ENCODE assay signal across 20 mouse cellular contexts in the genomic region with DNA sequence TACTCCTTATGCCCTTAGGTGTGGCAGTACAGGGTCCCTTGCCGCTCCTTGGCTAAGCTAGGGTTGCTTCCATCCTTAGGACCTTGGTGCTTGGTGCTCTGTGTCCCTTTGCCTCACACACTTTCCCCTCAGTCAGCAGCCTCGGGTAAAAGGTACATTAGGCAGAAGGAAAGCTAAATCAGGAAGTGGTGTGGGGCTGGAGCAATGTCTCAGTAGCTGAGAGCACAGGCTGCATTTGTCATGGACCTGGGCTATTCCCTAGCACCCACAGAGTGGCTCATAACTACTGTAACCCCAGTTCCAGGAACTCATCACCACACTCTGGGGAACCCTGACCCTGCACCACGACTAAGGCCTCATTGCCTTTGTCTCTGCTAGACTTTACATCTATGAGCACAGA. TPM values are rescaled to one million over a fixed set of nuclear protein-coding genes. Genes with fewer than 3 reads are reported as not detected.
A peak's percentile ranks its signal among the peaks of the same experiment; 100 is the strongest.
DNase-seq lines count a peak whose midpoint lies in the region; ATAC-seq and TF ChIP-seq lines count a peak whose summit lies in the region.
"Had no signal": no experiment of that assay in that cellular context is flagged by ENCODE, and none has a peak within 500 bp of the region (broad histone marks: within the 10 kb centered on the region; RNA-seq: fewer than 3 reads in every experiment).

No protein-coding gene starts in this region.

- peaks cover 25 to 41% of the 10 kb centered on the region in 2 experiments for H3K4me1 ChIP-seq in MEL (ENCODE audit: control insufficient read depth in 1 of 2, insufficient read depth in 2 of 2, low read length in 2 of 2)
- H3K4me1 ChIP-seq in embryonic facial prominence, embryonic 14.5 days (ENCODE audit: control insufficient read depth, insufficient read depth, low read length): peaks cover 63% of the 10 kb centered on the region

- no peak overlapping the region for H3K9ac ChIP-seq in MEL (ENCODE audit: control insufficient read depth, low read depth, low read length, poor library complexity, severe bottlenecking)
- H3K9ac ChIP-seq in embryonic facial prominence, embryonic 14.5 days (ENCODE audit: low read depth, low read length): no peak overlapping the region
- H3K9ac ChIP-seq: forebrain, embryonic 15.5 days; liver, embryonic 14.5 days had no signal

- peaks cover 0 to 40% of the 10 kb centered on the region in 2 experiments; a peak in 2 of 4 replicates for H3K36me3 ChIP-seq in MEL (ENCODE audit: control insufficient read depth in 1 of 2, insufficient read depth in 2 of 2, low read length in 2 of 2)
- peaks cover 9% of the 10 kb centered on the region; the same call in 1 of the 2 replicates for H3K36me3 ChIP-seq in embryonic facial prominence, embryonic 14.5 days (ENCODE audit: control insufficient read depth, insufficient read depth, low read length)
- H3K36me3 ChIP-seq: forebrain, embryonic 15.5 days had no signal

- no peak for ATAC-seq in embryonic facial prominence, embryonic 14.5 days (ENCODE audit: low read depth)
- peak; percentile 59 for ATAC-seq in megakaryocyte, adult 5-6 weeks (ENCODE audit: poor library complexity, severe bottlenecking)
- no peak for ATAC-seq in activated CD4-positive, CD25-positive, alpha-beta regulatory T cell, adult 4 months
- ATAC-seq: forebrain, embryonic 15.5 days; hindbrain, embryonic 16.5 days; midbrain, embryonic 16.5 days had no signal

- WGBS in embryonic facial prominence, embryonic 14.5 days: 66% methylated on average over 3 of the region's 3 CpGs

- H3K27ac ChIP-seq in layer of hippocampus, adult 2 months: 0 out of 2 replicates have a peak overlapping the region, but pooled peaks have one; percentile 8
- no peak overlapping the region for H3K27ac ChIP-seq in MEL (ENCODE audit: control insufficient read depth, low read depth, low read length)
- peak overlapping the region; percentile 44; the same call in 1 of the 2 replicates for H3K27ac ChIP-seq in embryonic facial prominence, embryonic 14.5 days (replicated peaks; ENCODE audit: low read depth, low read length)
- H3K27ac ChIP-seq: liver, embryonic 14.5 days had no signal

- no peak for TF ChIP-seq POLR2A in MEL (IDR thresholded peaks at IDR 0.05; ENCODE audit: control insufficient read depth in 1 of 2, insufficient read depth in 1 of 2, low read depth in 1 of 2, low read length in 2 of 2, poor library complexity in 1 of 2)

- DNase-seq in layer of hippocampus, adult 2 months (ENCODE audit: low spot score in 2 of 2): no peak
- DNase-seq in layer of hippocampus, postnatal 14 days (ENCODE audit: low spot score in 2 of 2): no peak
- DNase-seq in MEL (ENCODE audit: low read depth, low spot score): peak; percentile 41
- DNase-seq in embryonic facial prominence, embryonic 14.5 days (ENCODE audit: low spot score): no peak
- no peak for DNase-seq in thymus, postnatal 36 days
- DNase-seq in spleen, adult 12 weeks (ENCODE audit: low spot score): no peak
- DNase-seq: adrenal gland, adult 2 months; cerebellum, postnatal 10 days; gastrocnemius, postnatal 10 days; heart, postnatal 10 days; kidney, adult 11 months; kidney, postnatal 10 days; layer of hippocampus, adult 9-11 months; thymus, postnatal 14 days had no signal

- no peak for TF ChIP-seq EP300 in MEL (IDR thresholded peaks at IDR 0.05; ENCODE audit: low read depth in 1 of 2, low read length in 2 of 2)

- H3K4me3 ChIP-seq in layer of hippocampus, adult 2 months: no peak overlapping the region
- H3K4me3 ChIP-seq in MEL (ENCODE audit: control insufficient read depth in 1 of 2, insufficient read depth in 1 of 2, low read depth in 2 of 2, low read length in 2 of 2): no peak overlapping the region
- no peak overlapping the region for H3K4me3 ChIP-seq in embryonic facial prominence, embryonic 14.5 days (ENCODE audit: low read depth, low read length)
- H3K4me3 ChIP-seq: forebrain, embryonic 15.5 days had no signal

- peaks cover 5% of the 10 kb centered on the region for H3K79me2 ChIP-seq in MEL (ENCODE audit: control insufficient read depth, insufficient read depth, low read length, poor library complexity)

- H3K9me3 ChIP-seq in MEL (replicated peaks; ENCODE audit: insufficient read depth, low read length): no peaks in the 10 kb centered on the region
- H3K9me3 ChIP-seq in embryonic facial prominence, embryonic 14.5 days (ENCODE audit: control insufficient read depth, low read length): no peaks in the 10 kb centered on the region
- H3K9me3 ChIP-seq: forebrain, embryonic 15.5 days had no signal

- no peak overlapping the region for H3K4me2 ChIP-seq in embryonic facial prominence, embryonic 14.5 days (ENCODE audit: low read depth, low read length)
- H3K4me2 ChIP-seq: forebrain, embryonic 15.5 days had no signal

- TF ChIP-seq CTCF in layer of hippocampus, adult 2 months (conservative IDR thresholded peaks at IDR 0.05): no peak
- no peak for TF ChIP-seq CTCF in MEL (IDR thresholded peaks at IDR 0.05 in 2 of 3, conservative IDR thresholded peaks at IDR 0.05 in 1 of 3; ENCODE audit: control insufficient read depth in 1 of 3, insufficient read depth in 1 of 3, low read depth in 2 of 3, low read length in 3 of 3, poor library complexity in 1 of 3, severe bottlenecking in 1 of 3)

- H3K27me3 ChIP-seq in MEL (ENCODE audit: control insufficient read depth in 1 of 2, insufficient read depth in 2 of 2, low read length in 2 of 2): no peaks in the 10 kb centered on the region
- H3K27me3 ChIP-seq in embryonic facial prominence, embryonic 14.5 days (replicated peaks; ENCODE audit: control insufficient read depth, insufficient read depth, low read length): no peaks in the 10 kb centered on the region
- H3K27me3 ChIP-seq: forebrain, embryonic 15.5 days had no signal

- TF ChIP-seq RAD21 in MEL (IDR thresholded peaks at IDR 0.05; ENCODE audit: low read depth, low read length): no peak

TF ChIP-seq in MEL, 35 proteins besides CTCF, POLR2A, EP300 and RAD21:
- TF ChIP-seq ELF1 (IDR thresholded peaks at IDR 0.05; ENCODE audit: low read depth, low read length) (peak; percentile 24; the same call in 1 of the 2 replicates), MAX (IDR thresholded peaks at IDR 0.05; ENCODE audit: low read length) (no peak)

RNA-seq across cellular contexts. Expression of a gene that starts 53.1 kb away (rescaled TPM):
- total RNA-seq in layer of hippocampus, adult 2 months (2021): 10 to 100 TPM; 22.2 to 25.5 TPM
- 10 to 100 TPM; 27.4 to 31.3 TPM for total RNA-seq in layer of hippocampus, postnatal 14 days (2021)
- 16.6 and 22.7 TPM in 2 replicates for total RNA-seq in MEL (2012; rRNA removed)
- 10 to 100 TPM; 16.2 to 36.6 TPM for polyA plus RNA-seq in MEL (2012; ENCODE audit: insufficient read depth in 1 of 2, insufficient read length in 2 of 2, low read depth in 1 of 2, low replicate concordance in 2 of 2, missing spikeins in 1 of 2)
- polyA plus RNA-seq in embryonic facial prominence, embryonic 14.5 days (2014; fragmentation: Nextera tagmentation; extraction: Ambion mirVana): 35.6 and 39.3 TPM in 2 replicates
- total RNA-seq in megakaryocyte, adult 5-6 weeks (2015): 92.1 and 97.4 TPM in 2 replicates
- 81.7 and 104 TPM in 2 replicates for total RNA-seq in megakaryocyte, adult 5-6 weeks (2017)
- polyA plus RNA-seq in activated CD4-positive, CD25-positive, alpha-beta regulatory T cell, adult 4 months (2017; shearing (Covaris generic)): 10 to 100 TPM; 14.1 to 17.5 TPM
